Mouse (Mus musculus) 416B (cell line): ENCODE results near the gene Bpifb4.

ENCODE experiments used
- DNase-seq: peaks from one replicate; pipeline ENCODE4 v3.0.0; 2011; ENCODE audit warnings: low read depth

Bpifb4 gene

GRCm38 (mm10) chr2:153937843-153938242 lies at the start of gene Bpifb4:
Gene Bpifb4 (plus strand): TSS chr2:153938212.
- peak; percentile 46 for DNase-seq

DNA sequence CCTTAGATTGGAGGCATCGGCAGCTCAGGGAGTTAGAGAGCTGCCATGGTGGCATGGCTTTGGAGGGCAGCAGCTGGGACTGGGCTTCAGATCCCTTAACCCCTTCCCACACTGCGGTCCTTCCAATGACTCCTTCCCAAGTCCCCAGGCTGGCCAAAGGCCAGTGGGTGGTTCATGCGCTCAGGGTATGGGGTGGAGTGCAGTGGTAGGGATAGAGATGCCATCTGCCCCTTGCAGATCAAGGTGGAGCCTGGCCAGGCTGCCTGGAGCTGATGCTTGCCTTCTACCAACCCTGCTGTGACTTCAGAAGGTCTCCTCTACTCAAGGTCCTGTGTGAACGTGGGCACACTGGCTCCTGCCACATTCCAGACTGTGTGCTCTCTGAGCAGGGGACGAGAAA lies 38.9 kb upstream of the Bpifb4 start:
- DNase-seq = no peak

- DNase-seq = no peak
These were observed 37.9 kb upstream of the Bpifb4 start, which contains the start of gene Bpifb6 for GRCm38 (mm10) chr2:153900088-153900487. Gene Bpifb6 (plus strand): TSS chr2:153900388.

GRCm38 (mm10) chr2:153902726-153903125 lies 35.3 kb upstream of the Bpifb4 start:
- no peak for DNase-seq

DNA sequence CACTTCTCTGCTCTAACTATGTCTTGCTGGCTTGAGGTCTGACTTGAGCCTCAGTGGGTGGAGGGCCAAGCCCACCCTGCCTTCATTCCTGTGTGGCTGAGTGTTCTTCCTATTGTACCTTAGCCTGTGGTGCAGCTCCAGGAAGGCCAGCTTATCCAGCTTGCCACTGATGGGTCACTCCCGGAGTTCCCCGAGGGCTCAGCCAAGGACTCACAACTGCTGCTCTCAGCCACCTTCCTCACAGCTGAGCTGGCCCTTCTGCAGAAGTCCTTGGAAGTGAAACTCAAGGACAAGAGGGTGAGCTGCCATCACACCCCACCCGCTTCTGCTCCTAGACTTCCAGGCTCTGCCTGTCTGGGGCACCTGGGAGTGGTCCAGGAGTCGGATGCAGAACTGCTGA lies 31.4 kb upstream of the Bpifb4 start:
- no peak for DNase-seq

- peak; percentile 20 for DNase-seq
These were observed 23.9 kb upstream of the Bpifb4 start for GRCm38 (mm10) chr2:153914151-153914550.

DNA sequence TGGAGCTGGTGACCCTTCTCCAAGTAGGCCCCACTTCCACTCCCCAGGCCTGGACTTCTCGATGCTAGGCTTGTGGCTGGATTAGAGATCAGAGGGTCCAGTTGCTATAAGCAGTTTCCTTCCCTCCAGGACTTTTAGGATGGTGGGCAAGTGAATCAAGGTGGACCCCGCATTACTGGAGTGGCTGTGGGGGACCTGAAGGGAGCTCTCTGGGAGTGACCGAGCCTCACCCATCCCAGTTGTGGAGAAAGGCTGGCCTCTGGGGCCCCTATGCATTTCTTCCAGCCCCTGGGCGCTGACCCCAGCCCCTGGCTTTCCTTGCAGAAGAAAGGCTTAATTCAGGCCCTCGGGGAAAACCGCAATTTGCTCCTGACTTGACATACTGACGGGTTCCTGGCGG lies 20.1 kb upstream of the Bpifb4 start, which contains the start of gene Bpifb3:
Gene Bpifb3, plus strand, starts transcription at position 301 of the 400 bp plus-strand sequence.
- DNase-seq = no peak

- no peak for DNase-seq
These were observed 16.8 kb upstream of the Bpifb4 start for GRCm38 (mm10) chr2:153921246-153921645.

DNA sequence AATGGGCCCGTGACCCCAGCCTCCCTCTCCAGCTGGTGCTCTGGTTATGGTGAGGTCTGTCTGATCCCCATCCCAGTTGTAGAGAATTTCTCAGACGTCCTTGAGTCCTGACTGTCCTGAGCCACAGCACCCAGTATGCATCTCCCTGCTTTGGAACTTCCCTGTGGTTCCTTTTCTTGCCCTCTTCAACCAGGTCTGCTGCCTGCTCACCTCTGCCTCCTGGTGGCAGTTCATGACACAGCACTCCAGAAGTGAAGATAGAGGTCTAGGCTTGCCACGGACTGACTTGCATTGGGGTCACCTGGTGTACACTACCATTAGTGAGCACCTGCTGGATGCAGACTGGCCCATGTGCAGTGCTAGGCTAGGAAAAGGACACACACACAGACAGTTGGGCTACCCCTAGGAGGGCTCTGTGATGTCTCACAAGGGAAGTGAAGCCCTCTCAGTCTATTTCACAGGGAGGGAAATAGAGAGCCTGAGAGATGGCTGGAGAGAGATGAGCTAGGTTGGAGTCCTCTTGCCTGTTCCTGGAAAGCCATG lies 8.1 kb upstream of the Bpifb4 start:
- DNase-seq = peak; percentile 45

GRCm38 (mm10) chr2:153931125-153931524 lies 6.9 kb upstream of the Bpifb4 start:
- DNase-seq = no peak

DNA sequence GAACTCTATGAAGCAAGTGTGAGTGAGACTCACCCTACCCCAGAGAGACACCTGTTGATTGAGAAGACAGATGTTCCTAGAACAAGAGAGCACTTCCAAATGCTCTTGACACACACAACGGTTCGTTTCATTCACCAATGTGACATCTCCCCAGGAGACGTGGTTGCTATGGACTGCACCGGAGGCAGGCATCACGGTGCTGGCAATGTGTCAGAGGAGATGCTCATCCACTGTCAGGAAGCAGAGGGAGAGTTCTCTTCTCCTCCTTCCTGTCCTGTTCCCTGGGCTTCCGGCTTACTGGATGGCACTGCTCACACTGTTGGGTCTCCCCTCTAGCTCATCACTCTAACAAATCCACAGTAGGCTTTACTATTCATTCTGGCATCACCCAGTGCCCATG lies 4.7 kb upstream of the Bpifb4 start:
- no peak for DNase-seq

DNA sequence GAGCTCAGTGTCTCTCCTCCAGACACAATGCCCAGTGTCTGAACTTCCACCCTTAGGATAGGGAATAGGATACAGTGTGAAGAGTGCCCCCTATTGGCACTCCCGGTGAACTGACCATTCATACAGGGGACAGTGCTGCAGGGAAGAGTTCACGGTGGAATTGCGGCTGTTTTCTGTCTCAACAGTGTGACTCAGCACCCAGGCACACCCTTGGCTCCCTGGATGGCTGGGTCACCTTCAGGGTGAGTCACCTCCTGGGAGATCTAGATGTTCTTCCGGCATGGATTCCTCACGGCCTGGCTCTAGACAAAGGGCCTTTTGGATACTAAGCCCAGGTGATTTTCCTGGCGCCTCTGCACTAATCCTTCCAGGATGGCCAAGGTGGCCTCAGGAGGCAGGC lies 2.7 kb upstream of the Bpifb4 start:
- DNase-seq = no peak

DNA sequence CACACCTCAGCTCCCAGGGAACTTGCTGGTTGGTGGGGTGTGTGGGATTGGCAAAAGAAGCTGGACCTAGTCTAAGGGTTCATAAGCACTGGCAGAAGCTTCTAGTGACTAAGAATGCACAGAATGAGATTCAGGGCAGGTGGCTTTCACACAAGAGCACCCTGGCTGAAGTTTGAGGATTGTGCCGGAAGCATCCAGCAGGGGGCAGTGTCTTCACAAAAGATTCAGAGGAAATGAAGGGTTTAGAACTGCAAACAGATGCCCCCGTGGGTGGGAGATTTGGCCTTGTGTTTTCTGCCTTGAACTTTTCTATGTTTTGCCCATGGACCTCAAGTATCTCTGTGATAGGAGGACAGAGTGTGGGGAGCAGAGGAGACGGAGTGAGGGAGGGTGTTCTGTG lies 5.5 kb downstream of the Bpifb4 start:
- peak; percentile 49 for DNase-seq

GRCm38 (mm10) chr2:153944567-153944966 lies 6.6 kb downstream of the Bpifb4 start:
- no peak for DNase-seq

DNA sequence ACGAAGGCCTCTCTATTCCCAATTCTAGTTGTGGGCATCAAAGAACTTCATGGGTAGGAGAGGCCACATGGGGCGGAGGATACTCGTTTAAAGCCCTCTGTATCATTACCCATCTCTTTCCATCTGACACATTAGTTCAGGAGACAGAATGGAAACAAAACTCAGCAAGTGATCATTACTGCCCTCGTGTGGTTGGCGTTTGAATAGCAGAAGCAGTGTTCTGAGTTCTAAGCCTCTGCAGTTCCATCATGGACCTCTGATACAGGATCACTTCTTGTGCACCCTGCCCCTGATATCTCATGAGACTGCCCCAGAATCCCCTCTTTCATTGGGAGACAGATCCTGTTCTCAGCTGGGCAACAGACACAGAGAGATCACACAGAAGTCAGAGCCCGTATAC lies 14.9 kb downstream of the Bpifb4 start:
- DNase-seq = peak; percentile 63

DNA sequence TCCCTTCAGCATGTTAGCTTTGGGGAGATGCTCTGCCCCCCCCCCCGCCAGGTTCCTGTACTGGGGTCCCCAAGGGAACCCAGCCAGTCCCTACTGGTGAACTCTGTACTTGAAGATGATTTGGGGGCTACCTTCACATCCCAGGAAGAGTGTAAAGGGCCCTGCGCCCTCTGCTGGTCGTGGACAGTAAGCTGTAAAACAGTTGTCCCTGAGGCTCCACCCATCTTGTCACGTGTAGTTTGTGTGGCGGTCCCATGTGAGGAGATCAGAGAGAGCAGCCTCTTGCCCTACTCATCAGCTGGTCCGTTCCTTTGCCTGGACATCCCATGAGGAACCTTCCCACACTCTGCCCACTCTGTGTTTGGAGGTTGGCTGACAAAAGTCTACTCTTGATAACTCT lies 15.8 kb downstream of the Bpifb4 start:
- DNase-seq = peak; percentile 58

- no peak for DNase-seq
These were observed 24.9 kb downstream of the Bpifb4 start for GRCm38 (mm10) chr2:153962821-153963331.

GRCm38 (mm10) chr2:153963334-153963733 lies 25.3 kb downstream of the Bpifb4 start:
- DNase-seq = no peak

GRCm38 (mm10) chr2:153970221-153970620 lies 32.2 kb downstream of the Bpifb4 start:
- DNase-seq = no peak

DNA sequence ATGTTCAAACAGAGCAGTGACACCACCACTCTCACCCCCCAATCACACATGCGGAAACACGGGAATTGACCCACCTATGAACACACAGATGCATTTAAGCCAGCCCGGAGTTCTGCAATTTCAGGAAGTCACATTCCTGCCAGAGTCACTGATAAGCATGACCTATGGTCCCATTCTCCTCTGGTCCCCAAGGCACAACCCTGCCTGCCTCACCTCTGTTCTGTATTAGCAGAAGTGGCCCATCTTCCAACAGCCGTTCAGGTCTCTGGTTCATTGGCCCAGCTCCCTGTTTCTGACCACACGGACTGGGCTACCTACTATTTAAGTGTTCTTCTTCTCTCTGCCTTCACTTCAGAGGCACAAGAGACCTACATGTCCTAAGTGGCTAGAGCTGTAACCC lies 36.6 kb downstream of the Bpifb4 start, which contains the start of gene Bpifa6:
Gene Bpifa6, plus strand, starts transcription at position 364 of the 400 bp plus-strand sequence.
- DNase-seq = no peak

DNA sequence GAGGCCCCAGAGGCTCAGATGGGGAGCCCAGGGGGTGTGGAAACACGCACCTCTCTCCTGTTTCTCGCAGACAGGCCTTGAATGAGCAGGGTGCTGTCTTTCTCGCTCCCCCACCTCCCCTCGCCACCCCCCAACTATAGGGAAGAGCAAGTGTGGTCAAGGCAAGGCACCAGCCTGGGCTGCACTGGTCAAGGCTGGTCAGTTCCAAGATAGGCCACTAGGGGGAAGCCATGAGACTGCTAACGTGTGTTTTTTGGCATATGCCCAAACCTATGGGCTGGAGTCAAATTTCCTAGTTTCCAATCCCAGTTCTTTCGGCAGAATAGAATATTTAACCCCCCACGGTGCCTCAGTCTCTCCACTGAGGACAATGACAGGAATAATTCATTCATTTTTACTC lies 57.8 kb downstream of the Bpifb4 start:
- DNase-seq = peak; percentile 42

DNA sequence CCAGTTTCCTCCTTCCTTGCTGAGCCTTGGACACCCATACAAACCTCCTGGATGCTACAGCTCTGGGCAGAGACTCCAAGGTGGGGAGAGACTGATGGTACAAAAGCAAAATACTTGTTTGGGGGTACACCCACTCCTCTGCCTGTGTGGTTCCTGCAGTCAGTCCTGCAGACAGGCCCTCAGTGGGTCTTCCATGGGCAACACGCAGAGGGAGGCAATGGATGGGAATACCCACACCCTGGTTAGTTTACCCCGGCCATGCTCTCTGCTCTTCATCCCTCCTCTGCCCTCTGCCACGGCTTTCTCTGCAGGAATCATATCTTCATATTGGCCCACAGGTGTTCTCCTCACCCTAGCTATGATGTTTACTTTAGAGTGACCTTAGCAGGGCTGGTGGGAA lies 62.5 kb downstream of the Bpifb4 start:
- no peak for DNase-seq

GRCm38 (mm10) chr2:154001056-154001455 lies 63.0 kb downstream of the Bpifb4 start:
- DNase-seq = no peak

- DNase-seq = no peak
These were observed 66.4 kb downstream of the Bpifb4 start for GRCm38 (mm10) chr2:154004456-154004855.
